Mouse (Mus musculus): ENCODE data around the gene Birc6. TPM values are rescaled to one million over a fixed set of nuclear protein-coding genes. Genes with fewer than 3 reads are reported as not detected.

The Birc6 gene
- polyA plus RNA-seq (2014; fragmentation: Nextera tagmentation; extraction: Ambion mirVana), result 87.1 and 98.9 TPM in 2 replicates

DNA sequence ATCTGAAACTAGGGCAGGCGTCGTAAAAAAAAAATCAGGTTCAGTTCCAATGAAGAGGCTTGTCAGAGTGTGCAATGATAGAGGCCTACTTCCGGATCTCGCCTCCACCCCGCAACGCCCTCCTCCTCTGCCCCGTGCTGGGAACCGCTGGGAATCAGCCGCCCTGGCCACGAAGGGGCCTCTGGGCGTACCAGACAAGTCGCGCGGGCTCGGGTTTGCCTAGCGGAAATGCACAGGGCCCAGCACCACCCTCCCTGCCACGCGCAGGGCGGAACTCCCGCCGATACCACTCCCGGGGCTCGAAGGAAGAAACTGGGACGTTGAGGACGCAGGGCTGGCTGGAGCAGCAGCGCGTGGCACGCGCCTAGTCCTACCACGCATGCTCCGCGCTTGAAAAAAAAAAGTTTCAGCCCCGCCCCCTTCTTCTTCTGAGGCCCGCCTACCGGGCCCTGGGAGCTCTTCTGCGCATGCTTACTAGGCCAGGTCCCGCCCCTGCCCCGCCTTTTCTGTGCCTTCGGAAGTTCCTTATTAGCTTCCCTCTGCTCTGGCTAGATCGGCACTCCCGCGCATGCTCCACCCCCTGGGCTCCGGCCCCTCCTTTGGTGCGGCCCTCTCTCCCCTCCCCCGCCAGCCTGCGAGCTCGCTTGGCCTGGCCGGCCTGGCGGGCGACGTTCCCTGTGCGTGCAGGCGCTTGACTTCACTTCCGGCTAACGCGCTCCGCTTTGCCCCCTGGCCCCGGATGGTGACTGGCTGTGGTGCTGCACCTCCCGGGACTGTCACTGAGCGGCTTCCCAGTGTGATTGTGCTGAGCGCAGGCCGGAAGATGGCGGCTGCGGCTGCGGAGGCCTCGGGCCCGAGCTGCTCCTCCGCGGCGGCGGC is at the start of gene Birc6:
Birc6 (plus strand) TSS at position 567 of the 879 bp plus-strand sequence.
- DNase-seq (ENCODE audit: low spot score) (peak; percentile 100), ATAC-seq (ENCODE audit: low FRiP score) (peak; percentile 97)
- Histone ChIP-seq H3K27me3 (ENCODE audit: control insufficient read depth, insufficient read depth, low read length) (no peaks in the 10 kb centered on the region), H3K4me1 (replicated peaks; ENCODE audit: control insufficient read depth, insufficient read depth, low read length) (peaks cover 27% of the 10 kb centered on the region), H3K4me2 (replicated peaks) (peak within 1 kb of the TSS; percentile 84), H3K9me3 (ENCODE audit: control insufficient read depth, low read length) (no peaks in the 10 kb centered on the region), H3K27ac (peak within 1 kb of the TSS; percentile 97), H3K36me3 (replicated peaks; ENCODE audit: control insufficient read depth, insufficient read depth) (no peaks in the 10 kb centered on the region), H3K4me3 (replicated peaks; ENCODE audit: low read length) (peak within 1 kb of the TSS; percentile 97), H3K9ac (peak within 1 kb of the TSS; percentile 98)
- WGBS, result under 1% methylated on average over 69 of the region's 71 CpGs

DNA sequence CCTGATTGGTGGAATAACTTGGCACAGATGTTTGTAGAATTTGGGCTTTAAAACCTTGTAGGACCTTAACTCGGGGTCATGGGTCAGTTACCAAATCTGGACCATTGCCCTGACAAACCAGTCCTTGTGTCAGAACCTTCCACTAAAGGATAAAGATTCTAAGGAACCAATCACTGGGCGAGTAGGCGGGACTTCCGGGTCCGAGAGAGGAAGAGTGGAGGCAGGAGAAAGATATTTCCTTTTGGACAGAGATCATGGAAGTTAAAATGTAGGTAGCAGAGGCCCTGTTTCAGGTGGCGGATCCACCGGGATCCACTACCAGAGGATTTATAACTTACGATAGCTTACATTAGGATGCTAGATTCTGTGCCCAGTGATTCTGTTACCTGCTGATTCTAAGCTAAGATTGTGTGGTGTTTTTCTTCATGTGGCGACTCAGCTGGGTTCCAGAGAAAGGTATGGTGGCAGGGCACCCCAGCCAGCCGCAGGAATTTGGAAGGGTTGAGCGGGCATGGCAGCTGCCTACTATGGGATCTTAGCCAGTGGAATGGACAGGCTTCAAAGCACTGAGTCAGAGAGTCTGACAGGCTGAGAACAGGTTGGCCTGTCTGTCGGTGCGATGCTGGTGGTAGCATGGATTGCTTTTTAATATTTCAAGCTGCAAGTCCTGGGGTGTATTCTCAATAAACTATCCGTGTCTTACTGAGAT is 47.6 kb upstream of the Birc6 start:
- ATAC-seq (ENCODE audit: low FRiP score) (no peak), DNase-seq (ENCODE audit: low spot score) (no peak)
- no peak overlapping the region for H3K4me2 ChIP-seq (replicated peaks)
- H3K4me1 ChIP-seq (replicated peaks; ENCODE audit: control insufficient read depth, insufficient read depth, low read length), result no peaks in the 10 kb centered on the region
- no peak overlapping the region for H3K4me3 ChIP-seq (replicated peaks; ENCODE audit: low read length)
- WGBS, result 89% methylated on average over 14 of the region's 14 CpGs
- no peaks in the 10 kb centered on the region for H3K9me3 ChIP-seq (ENCODE audit: control insufficient read depth, low read length)
- no peaks in the 10 kb centered on the region for H3K27me3 ChIP-seq (ENCODE audit: control insufficient read depth, insufficient read depth, low read length)
- H3K27ac ChIP-seq, result no peak overlapping the region
- H3K9ac ChIP-seq, result no peak overlapping the region
- H3K36me3 ChIP-seq (replicated peaks; ENCODE audit: control insufficient read depth, insufficient read depth), result no peaks in the 10 kb centered on the region

DNA sequence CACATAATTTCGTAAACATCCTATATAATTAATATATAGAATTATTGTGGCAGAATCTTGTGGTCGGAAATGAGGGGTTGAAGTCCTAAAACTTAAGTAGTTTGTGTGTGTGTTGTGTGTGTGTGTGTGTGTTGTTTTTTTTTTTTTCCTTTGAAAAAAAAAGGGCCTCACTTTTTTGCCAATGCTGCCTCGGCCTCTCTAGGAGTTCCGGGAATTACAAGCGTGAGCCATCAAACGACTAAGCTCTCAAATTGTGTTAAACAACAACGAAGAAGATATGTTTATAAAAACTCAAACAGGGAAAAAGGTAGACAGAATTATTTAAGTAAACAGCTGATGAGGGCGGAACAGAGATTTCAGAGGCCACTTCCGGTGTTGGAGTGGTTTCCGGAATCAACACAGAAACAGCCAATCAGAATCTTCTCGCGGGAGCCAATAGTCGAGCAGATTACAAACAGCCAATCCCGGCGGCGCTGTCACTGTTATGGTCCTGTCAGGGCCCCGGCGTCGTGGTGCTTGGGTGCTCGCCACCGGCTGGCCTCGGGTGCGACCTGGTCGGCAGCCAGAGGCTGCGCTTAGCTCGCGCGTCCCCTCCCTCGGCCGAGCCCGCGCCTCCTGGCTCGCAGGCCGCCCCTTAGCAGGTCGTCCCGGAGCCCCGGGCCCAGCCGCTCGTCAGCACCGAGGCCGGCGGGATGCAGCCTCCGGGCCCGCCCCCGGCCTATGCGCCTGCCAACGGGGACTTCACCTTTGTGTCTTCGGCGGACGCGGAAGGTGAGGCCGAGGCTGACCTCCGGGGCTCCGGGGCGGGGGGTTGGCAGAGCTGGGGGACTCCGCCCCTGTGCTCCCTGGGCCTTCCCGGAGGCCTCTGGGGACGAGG is 38.8 kb upstream of the Birc6 start, which contains the start of gene Yipf4:
Yipf4 (plus strand) TSS at position 470 of the 877 bp plus-strand sequence.
- DNase-seq (ENCODE audit: low spot score) (peak; percentile 95), ATAC-seq (ENCODE audit: low FRiP score) (peak; percentile 100)

DNA sequence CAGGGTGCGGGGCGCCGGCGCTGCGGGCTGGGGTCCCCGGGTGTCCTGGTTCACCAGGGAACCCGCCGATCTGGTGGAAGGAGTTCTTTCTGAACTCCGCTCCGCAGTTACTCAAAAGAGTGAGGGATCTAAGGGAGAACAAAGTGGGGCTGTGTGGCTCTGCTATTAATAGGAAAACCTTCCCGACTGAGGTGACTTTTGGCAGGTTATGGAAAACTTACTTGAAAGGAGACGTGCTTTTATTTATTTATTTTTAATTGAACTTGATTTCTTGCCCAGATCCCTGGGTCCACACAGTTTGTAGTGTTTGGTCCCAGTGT is 38.2 kb upstream of the Birc6 start:
- DNase-seq (ENCODE audit: low spot score) (no peak), ATAC-seq (ENCODE audit: low FRiP score) (no peak)

More for the DNA sequence above, 38.8 kb upstream of the Birc6 start, which contains the start of gene Yipf4:
- H3K4me2 ChIP-seq (replicated peaks), result peak within 1 kb of the TSS; percentile 76
- peak within 1 kb of the TSS; percentile 85 for H3K9ac ChIP-seq
- peak within 1 kb of the TSS; percentile 95 for H3K4me3 ChIP-seq (replicated peaks; ENCODE audit: low read length)
- no peaks in the 10 kb centered on the region for H3K9me3 ChIP-seq (ENCODE audit: control insufficient read depth, low read length)
- no peaks in the 10 kb centered on the region for H3K27me3 ChIP-seq (ENCODE audit: control insufficient read depth, insufficient read depth, low read length)
- H3K36me3 ChIP-seq (replicated peaks; ENCODE audit: control insufficient read depth, insufficient read depth), result peaks cover 25% of the 10 kb centered on the region
- 5% methylated on average over 56 of the region's 58 CpGs for WGBS
- peaks cover 10% of the 10 kb centered on the region for H3K4me1 ChIP-seq (replicated peaks; ENCODE audit: control insufficient read depth, insufficient read depth, low read length)
- H3K27ac ChIP-seq, result peak within 1 kb of the TSS; percentile 75

DNA sequence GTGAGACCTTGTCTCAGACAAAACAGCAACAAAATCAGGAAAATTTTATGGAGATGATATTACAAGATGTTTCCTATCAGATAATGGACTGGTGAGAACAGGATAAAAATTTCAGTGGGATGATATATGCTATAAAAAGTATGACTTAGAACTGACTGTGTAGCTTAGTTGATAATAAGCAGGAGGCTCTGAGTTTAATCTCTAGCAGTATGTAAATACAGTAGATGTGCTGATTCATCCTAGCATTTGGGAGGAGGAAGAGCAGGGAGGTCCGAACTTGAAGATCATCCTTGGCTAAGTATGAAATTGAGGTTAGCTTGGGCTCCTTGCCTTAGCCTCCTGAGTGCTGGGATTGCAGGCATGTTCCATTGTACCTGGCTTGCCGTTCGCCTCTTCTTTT is 36.5 kb upstream of the Birc6 start:
- Histone ChIP-seq H3K4me1 (replicated peaks; ENCODE audit: control insufficient read depth, insufficient read depth, low read length) (peaks cover 10% of the 10 kb centered on the region), H3K9me3 (ENCODE audit: control insufficient read depth, low read length) (no peaks in the 10 kb centered on the region), H3K27me3 (ENCODE audit: control insufficient read depth, insufficient read depth, low read length) (no peaks in the 10 kb centered on the region), H3K4me2 (replicated peaks) (no peak overlapping the region), H3K36me3 (replicated peaks; ENCODE audit: control insufficient read depth, insufficient read depth) (peaks cover 47% of the 10 kb centered on the region), H3K27ac (no peak overlapping the region), H3K9ac (no peak overlapping the region), H3K4me3 (replicated peaks; ENCODE audit: low read length) (no peak overlapping the region)
- ATAC-seq (ENCODE audit: low FRiP score) (no peak), DNase-seq (ENCODE audit: low spot score) (no peak)
- 96% methylated on average over 3 of the region's 3 CpGs for WGBS

More for the DNA sequence above, 38.2 kb upstream of the Birc6 start:
- no peaks in the 10 kb centered on the region for H3K27me3 ChIP-seq (ENCODE audit: control insufficient read depth, insufficient read depth, low read length)
- peak overlapping the region; percentile 75 for H3K27ac ChIP-seq
- H3K4me1 ChIP-seq (replicated peaks; ENCODE audit: control insufficient read depth, insufficient read depth, low read length), result peaks cover 10% of the 10 kb centered on the region
- WGBS, result under 1% methylated on average over 12 of the region's 12 CpGs
- H3K9ac ChIP-seq, result peak overlapping the region; percentile 85
- H3K36me3 ChIP-seq (replicated peaks; ENCODE audit: control insufficient read depth, insufficient read depth), result peaks cover 31% of the 10 kb centered on the region
- peak overlapping the region; percentile 95 for H3K4me3 ChIP-seq (replicated peaks; ENCODE audit: low read length)
- no peaks in the 10 kb centered on the region for H3K9me3 ChIP-seq (ENCODE audit: control insufficient read depth, low read length)
- H3K4me2 ChIP-seq (replicated peaks), result peak overlapping the region; percentile 76

DNA sequence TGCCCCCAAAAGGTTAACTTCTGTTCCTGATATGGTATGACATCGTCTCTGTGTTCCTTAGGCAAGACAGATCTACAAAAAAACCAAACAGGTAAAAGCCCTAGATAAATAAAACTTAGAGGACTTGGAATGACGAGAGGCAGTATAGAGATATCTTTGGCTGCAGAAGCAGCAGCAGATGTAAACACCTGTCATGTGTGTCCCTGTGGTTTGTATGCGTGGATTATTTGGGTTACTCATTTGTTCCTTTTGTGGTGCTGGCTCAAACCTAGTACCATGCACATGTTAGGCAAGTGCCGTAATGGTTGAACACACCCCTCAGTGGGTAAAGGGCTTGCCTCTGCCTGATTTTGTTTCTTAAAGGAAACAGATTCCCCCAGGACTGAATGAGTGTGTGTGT is 27.9 kb upstream of the Birc6 start:
- H3K4me2 ChIP-seq (replicated peaks), result no peak overlapping the region
- no peak overlapping the region for H3K4me3 ChIP-seq (replicated peaks; ENCODE audit: low read length)
- ATAC-seq (ENCODE audit: low FRiP score), result no peak
- no peaks in the 10 kb centered on the region for H3K4me1 ChIP-seq (replicated peaks; ENCODE audit: control insufficient read depth, insufficient read depth, low read length)
- H3K9ac ChIP-seq, result no peak overlapping the region
- H3K36me3 ChIP-seq (replicated peaks; ENCODE audit: control insufficient read depth, insufficient read depth), result peaks cover 59% of the 10 kb centered on the region
- no peaks in the 10 kb centered on the region for H3K9me3 ChIP-seq (ENCODE audit: control insufficient read depth, low read length)
- WGBS, result 93% methylated on average over 4 of the region's 4 CpGs
- no peak overlapping the region for H3K27ac ChIP-seq
- no peaks in the 10 kb centered on the region for H3K27me3 ChIP-seq (ENCODE audit: control insufficient read depth, insufficient read depth, low read length)
- DNase-seq (ENCODE audit: low spot score), result no peak

DNA sequence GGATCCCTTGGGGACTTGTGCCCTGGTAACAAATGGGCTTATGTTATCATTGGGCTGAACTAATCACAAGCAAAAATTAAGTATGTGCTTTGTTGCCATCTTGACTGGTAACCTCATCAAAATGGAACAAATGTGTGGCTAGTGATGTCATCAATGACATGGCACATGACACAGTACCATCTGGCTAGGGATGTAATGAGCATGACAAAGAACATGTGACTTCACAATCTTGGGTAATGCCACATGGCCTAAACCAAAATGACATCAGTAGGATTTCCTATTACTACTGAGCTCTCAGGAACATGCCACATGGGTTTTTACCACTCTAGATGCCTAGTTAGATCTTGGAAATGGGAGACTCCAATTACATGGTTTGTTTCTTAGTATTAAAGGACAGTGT is 27.0 kb upstream of the Birc6 start:
- Histone ChIP-seq H3K27ac (no peak overlapping the region), H3K4me2 (replicated peaks) (no peak overlapping the region), H3K9me3 (ENCODE audit: control insufficient read depth, low read length) (no peaks in the 10 kb centered on the region), H3K36me3 (replicated peaks; ENCODE audit: control insufficient read depth, insufficient read depth) (peaks cover 50% of the 10 kb centered on the region), H3K4me1 (replicated peaks; ENCODE audit: control insufficient read depth, insufficient read depth, low read length) (no peaks in the 10 kb centered on the region), H3K9ac (no peak overlapping the region), H3K4me3 (replicated peaks; ENCODE audit: low read length) (no peak overlapping the region), H3K27me3 (ENCODE audit: control insufficient read depth, insufficient read depth, low read length) (no peaks in the 10 kb centered on the region)
- no peak for ATAC-seq (ENCODE audit: low FRiP score)
- DNase-seq (ENCODE audit: low spot score), result no peak

DNA sequence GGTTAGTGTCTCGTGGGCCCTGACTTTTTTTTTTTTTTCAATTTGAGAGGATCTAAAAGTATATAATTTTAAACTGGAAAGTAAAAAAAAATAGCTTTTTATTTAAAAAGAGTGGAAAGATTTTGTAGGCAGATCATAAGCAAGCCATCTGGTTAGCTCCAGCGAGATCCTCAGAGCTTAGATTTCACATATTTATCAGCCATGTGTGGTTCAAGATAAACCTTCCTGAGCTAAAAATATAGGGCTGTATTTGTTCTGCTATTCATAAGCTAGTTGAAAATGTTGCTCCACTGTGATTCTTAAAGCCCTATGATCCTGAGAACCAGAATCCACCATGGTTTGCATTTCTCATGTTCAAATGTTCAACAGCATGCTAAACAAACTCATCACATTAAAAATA is 20.2 kb upstream of the Birc6 start:
- WGBS, result 86% methylated on average over 2 of the region's 2 CpGs
- Histone ChIP-seq H3K4me2 (replicated peaks) (no peak overlapping the region), H3K9ac (no peak overlapping the region), H3K27me3 (ENCODE audit: control insufficient read depth, insufficient read depth, low read length) (no peaks in the 10 kb centered on the region), H3K36me3 (replicated peaks; ENCODE audit: control insufficient read depth, insufficient read depth) (no peaks in the 10 kb centered on the region), H3K9me3 (ENCODE audit: control insufficient read depth, low read length) (no peaks in the 10 kb centered on the region), H3K4me1 (replicated peaks; ENCODE audit: control insufficient read depth, insufficient read depth, low read length) (no peaks in the 10 kb centered on the region), H3K27ac (no peak overlapping the region), H3K4me3 (replicated peaks; ENCODE audit: low read length) (no peak overlapping the region)
- ATAC-seq (ENCODE audit: low FRiP score) (no peak), DNase-seq (ENCODE audit: low spot score) (no peak)

DNA sequence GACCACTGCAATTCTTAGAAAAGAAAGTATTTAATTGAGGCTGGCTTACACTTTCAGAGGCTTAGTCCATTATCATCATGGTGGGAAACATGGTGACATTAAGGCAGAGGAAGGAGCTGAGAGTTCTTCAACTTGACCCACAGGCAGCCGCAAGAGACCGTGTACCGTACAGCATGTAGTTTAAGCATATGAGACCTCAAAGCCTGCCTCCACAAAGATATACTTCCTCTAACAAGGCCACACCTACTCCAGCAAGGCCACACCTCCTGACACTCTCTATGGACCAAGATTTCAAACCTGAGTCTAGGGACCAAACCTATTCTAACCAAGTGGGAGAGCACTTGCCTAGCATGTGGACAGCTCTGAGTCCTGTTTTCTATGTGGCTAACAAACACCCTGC is 19.5 kb upstream of the Birc6 start:
- Histone ChIP-seq H3K9me3 (ENCODE audit: control insufficient read depth, low read length) (no peaks in the 10 kb centered on the region), H3K27ac (no peak overlapping the region), H3K4me1 (replicated peaks; ENCODE audit: control insufficient read depth, insufficient read depth, low read length) (no peaks in the 10 kb centered on the region), H3K36me3 (replicated peaks; ENCODE audit: control insufficient read depth, insufficient read depth) (no peaks in the 10 kb centered on the region), H3K27me3 (ENCODE audit: control insufficient read depth, insufficient read depth, low read length) (no peaks in the 10 kb centered on the region), H3K4me2 (replicated peaks) (no peak overlapping the region), H3K9ac (no peak overlapping the region), H3K4me3 (replicated peaks; ENCODE audit: low read length) (no peak overlapping the region)
- no peak for ATAC-seq (ENCODE audit: low FRiP score)
- DNase-seq (ENCODE audit: low spot score), result no peak
- WGBS, result 90% methylated on average over 3 of the region's 3 CpGs

All from hindbrain, embryonic 14.5 days (tissue).